Mouse (Mus musculus) testis, adult 2 months (tissue): Measurements from ENCODE around the gene Cacng2. TPM values are rescaled to one million over a fixed set of nuclear protein-coding genes. Genes with fewer than 3 reads are reported as not detected.

Experiments used
- H3K27ac ChIP-seq: fragments of 200-500 bp; 2 replicates; pipeline ENCODE4 v1.5.1; 2012; ENCODE audit warnings: low read depth, low read length; ENCODE audit not compliant: control insufficient read depth, insufficient read depth
- H3K27me3 ChIP-seq: fragments of 200-500 bp; 2 replicates; pipeline ENCODE4 v1.6.1; 2012; ENCODE audit warnings: mild to moderate bottlenecking, low read length, moderate library complexity; ENCODE audit not compliant: control insufficient read depth, insufficient read depth
- H3K36me3 ChIP-seq: fragments of 200-500 bp; 2 replicates; pipeline ENCODE4 v1.6.1; 2012; ENCODE audit warnings: mild to moderate bottlenecking, low read length; ENCODE audit not compliant: control insufficient read depth, insufficient read depth
- H3K4me1 ChIP-seq: fragments of 200-500 bp; 2 replicates; pipeline ENCODE4 v1.6.1; 2012; ENCODE audit warnings: low read length; ENCODE audit not compliant: control insufficient read depth, insufficient read depth
- H3K4me3 ChIP-seq: fragments of 200-500 bp; 2 replicates; pipeline ENCODE4 v1.5.1; 2012; ENCODE audit warnings: low read depth, mild to moderate bottlenecking, low read length, moderate library complexity, mixed read lengths; ENCODE audit not compliant: control insufficient read depth
- CTCF ChIP-seq: fragments of 200-500 bp; IDR thresholded peaks from 2 replicates; pipeline ENCODE4 v1.5.1; 2012; ENCODE audit warnings: low read depth, mild to moderate bottlenecking, inconsistent platforms, low read length, moderate library complexity; ENCODE audit not compliant: control insufficient read depth, insufficient read depth, insufficient replicate concordance
- POLR2A ChIP-seq: fragments of 200-500 bp; IDR thresholded peaks from 2 replicates; pipeline ENCODE4 v1.6.1; 2012; ENCODE audit warnings: low read depth, mild to moderate bottlenecking, inconsistent platforms, low read length, moderate library complexity; ENCODE audit not compliant: control insufficient read depth
- polyA plus RNA-seq: library from polyadenylated mRNA; depleted of rRNA; stranded (reverse); fragments of >200 nt; gene quantifications from 2 replicates; pipeline ENCODE4 v1.2.3, GENCODE M21; 2012

Gene Cacng2
- polyA plus RNA-seq, 1 experiment, result 0.02 TPM

DNA sequence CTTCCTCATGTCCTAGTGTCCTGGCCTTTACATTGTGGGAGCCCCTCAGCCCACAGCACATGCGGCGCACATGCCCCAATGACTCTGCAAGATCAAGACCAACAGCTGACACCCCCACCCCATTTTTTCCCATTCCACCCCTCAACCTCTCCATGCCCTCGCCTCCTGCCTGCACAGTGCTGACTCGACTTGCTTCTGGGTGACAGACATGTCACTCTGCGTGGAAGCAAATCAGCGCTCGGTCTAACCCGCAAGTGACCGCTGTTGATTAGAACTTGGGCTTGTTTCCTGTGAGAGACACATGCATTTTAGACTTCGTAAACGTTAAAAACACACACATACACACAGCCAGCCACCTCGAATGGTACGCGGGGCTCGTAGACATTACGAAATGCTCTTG lies 2.1 kb downstream of the Cacng2 start:
- no peaks in the 10 kb centered on the region for H3K27me3 ChIP-seq
- peaks cover 5% of the 10 kb centered on the region for H3K4me1 ChIP-seq
- H3K4me3 ChIP-seq, result no peak overlapping the region
- no peak for TF ChIP-seq CTCF
- no peak for TF ChIP-seq POLR2A
- no peak overlapping the region for H3K27ac ChIP-seq
- no peaks in the 10 kb centered on the region for H3K36me3 ChIP-seq

DNA sequence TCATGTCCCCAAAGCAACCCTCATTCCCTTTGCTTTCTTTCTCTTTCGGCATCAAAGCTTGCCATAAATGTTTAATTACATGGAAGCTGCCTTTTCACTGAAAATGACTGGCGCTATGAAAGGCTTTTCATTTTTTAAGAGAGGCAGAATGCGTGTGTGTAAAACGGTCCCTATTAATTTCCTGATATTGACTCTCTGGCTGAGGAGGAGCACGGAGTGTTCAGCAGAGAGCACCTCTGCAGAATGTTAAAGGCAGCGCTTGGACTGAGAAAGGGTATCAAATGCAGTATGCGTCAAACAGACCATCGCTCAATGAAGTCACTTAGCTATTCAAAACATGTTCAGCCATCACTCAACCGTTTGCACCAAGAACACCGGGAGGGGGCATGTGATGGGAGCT lies 2.9 kb downstream of the Cacng2 start:
- TF ChIP-seq CTCF (no peak), POLR2A (no peak)
- Histone ChIP-seq H3K27me3 (no peaks in the 10 kb centered on the region), H3K36me3 (no peaks in the 10 kb centered on the region), H3K27ac (no peak overlapping the region), H3K4me3 (no peak overlapping the region), H3K4me1 (peaks cover 5% of the 10 kb centered on the region)

DNA sequence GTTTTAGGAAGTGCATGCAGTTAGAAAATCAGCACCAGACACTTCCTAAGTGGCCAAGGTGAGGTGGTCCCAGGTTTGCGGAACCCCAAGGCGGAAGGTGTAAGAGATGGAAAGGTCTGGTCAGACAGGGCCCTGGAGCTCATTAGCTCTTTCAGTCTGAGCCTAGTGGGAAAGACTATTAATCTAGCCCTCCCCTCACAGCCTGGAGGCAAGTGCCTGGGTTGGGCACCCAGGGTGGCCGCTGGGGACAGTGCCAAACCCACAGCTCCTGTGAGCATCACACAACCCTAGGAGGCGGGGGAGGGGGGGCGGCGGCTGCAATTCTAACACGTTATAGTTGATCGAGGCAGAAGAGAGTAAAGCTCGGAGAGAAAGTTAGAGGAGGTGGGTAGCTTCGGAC lies 3.6 kb downstream of the Cacng2 start:
- H3K4me3 ChIP-seq, result no peak overlapping the region
- no peaks in the 10 kb centered on the region for H3K27me3 ChIP-seq
- no peak for TF ChIP-seq CTCF
- TF ChIP-seq POLR2A, result no peak
- no peaks in the 10 kb centered on the region for H3K36me3 ChIP-seq
- H3K27ac ChIP-seq, result no peak overlapping the region
- peaks cover 5% of the 10 kb centered on the region for H3K4me1 ChIP-seq

DNA sequence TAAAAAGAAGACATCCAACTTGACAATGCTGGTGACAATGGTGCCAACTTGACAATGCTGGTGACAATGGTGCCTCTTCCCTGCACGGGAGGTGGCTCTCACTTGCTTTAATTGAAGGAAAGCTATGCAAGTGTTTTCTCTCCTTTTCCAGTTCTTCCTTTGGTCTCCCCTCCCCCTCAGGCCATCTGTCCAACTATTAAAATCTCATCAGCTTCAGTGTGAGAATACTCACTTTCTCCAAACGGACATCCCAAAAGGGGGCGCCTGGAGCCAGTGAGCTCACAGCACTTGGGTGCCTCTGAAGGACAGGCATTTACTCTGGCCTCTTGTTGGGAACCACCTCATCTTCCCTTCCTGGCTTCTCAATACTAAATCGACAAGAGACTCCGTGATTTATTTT lies 20.3 kb downstream of the Cacng2 start:
- Histone ChIP-seq H3K36me3 (no peaks in the 10 kb centered on the region), H3K4me1 (no peaks in the 10 kb centered on the region; the same call in 1 of the 2 replicates), H3K27me3 (no peaks in the 10 kb centered on the region), H3K27ac (no peak overlapping the region), H3K4me3 (no peak overlapping the region)
- TF ChIP-seq CTCF, result no peak
- no peak for TF ChIP-seq POLR2A

DNA sequence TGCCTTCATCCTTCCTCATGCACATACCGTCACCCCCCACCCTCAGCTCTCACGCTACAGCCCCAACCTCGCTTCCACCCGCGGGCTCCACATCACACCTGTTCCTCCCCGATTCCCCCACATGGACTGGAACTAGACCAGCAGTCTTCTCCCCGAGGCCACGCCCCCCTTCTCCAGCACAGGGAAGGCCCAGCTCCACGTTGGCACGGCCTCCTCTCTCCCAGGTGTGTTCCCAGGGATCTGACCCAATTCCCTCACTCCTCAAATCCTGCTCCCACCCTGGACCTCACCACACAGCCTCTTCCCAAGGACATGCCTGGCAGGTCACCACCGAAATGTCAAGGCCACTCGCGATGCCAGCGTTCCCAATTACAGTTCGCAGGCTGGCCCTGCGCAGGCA lies 23.8 kb downstream of the Cacng2 start:
- H3K36me3 ChIP-seq, result no peaks in the 10 kb centered on the region
- no peaks in the 10 kb centered on the region; the same call in 1 of the 2 replicates for H3K4me1 ChIP-seq
- no peak overlapping the region for H3K27ac ChIP-seq
- H3K4me3 ChIP-seq, result no peak overlapping the region
- no peaks in the 10 kb centered on the region for H3K27me3 ChIP-seq
- no peak for TF ChIP-seq POLR2A
- no peak for TF ChIP-seq CTCF

DNA sequence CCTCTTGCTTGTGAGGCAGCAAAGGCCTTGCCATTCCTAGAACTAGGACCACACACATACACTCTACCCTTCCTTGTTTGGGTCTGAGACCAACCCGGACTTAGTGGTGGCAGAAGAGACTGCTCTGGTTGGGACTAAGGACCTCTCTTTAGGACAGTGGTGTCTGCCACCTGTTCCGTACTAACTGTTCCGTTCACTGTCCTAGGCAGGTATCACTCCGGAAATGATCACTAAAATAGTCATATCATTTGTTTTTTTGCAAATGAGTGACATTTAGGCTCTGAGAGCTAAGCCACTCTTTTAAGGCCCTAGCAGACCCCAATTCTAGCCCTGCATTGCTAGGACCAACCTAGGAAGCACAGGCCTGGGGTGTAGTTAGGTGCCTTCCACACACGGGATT lies 26.2 kb downstream of the Cacng2 start:
- TF ChIP-seq CTCF (no peak), POLR2A (no peak)
- Histone ChIP-seq H3K4me3 (no peak overlapping the region), H3K27ac (no peak overlapping the region), H3K4me1 (no peaks in the 10 kb centered on the region; the same call in 1 of the 2 replicates), H3K36me3 (no peaks in the 10 kb centered on the region), H3K27me3 (no peaks in the 10 kb centered on the region)

DNA sequence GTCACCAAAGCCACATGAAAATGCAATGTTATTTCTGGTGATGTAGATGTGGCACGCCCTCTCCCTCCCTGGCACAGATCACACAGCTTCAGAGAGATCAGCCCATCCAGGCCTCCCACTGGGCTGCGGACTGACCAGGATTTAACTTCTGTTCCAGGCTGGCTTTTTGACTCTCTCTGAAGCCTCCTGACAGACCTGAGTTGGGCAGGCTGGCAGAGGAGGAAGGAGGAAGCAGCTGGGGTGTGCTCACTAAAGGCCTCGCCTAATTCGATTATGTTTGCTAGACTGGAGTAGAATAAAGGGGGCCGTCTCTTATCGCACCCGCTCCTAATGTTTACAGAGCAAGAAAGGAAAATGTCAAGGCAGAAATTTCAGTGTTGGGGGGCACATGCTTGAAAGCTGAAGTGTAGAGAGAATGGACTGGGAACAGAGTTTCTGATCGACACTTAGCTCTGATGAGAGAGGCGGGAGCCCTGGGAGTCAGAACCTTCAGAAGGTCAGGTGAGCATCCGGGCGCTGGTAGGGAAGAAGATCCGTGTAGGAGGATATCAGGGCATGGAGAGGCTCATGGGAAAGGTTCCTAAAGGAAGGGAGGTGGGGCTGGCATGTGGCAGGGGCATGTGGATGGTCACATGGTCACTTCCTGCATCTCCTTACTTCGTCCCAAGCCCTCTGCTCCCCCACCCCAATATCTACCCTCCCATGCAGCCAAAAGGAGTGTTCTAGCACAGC lies 36.8 kb downstream of the Cacng2 start:
- H3K27ac ChIP-seq, result no peak overlapping the region
- TF ChIP-seq CTCF (no peak), POLR2A (no peak)
- no peaks in the 10 kb centered on the region; the same call in 1 of the 2 replicates for H3K4me1 ChIP-seq
- no peaks in the 10 kb centered on the region for H3K27me3 ChIP-seq
- no peaks in the 10 kb centered on the region for H3K36me3 ChIP-seq
- no peak overlapping the region for H3K4me3 ChIP-seq

DNA sequence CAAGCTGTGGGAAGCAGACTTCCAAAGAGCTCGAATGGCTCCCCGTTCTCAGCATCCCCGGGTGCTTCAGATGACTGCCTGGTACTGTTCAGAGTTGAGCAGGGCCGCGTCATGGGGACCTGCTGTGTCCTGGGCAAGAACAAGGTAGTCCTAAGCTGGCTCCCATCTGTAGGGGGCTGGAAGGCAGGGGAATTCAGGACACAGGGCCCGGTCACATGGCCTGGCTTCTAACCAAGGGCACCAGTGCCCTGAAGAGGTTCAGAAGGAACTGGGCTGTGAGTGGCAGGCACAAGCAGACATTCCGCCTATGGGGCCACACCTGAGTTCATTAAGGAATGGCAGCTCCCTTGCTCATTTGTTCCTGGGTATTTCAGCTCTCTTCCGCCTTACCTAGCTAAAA lies 37.7 kb downstream of the Cacng2 start:
- no peak for TF ChIP-seq CTCF
- no peak for TF ChIP-seq POLR2A
- Histone ChIP-seq H3K27me3 (no peaks in the 10 kb centered on the region), H3K27ac (no peak overlapping the region), H3K36me3 (no peaks in the 10 kb centered on the region), H3K4me1 (no peaks in the 10 kb centered on the region; the same call in 1 of the 2 replicates), H3K4me3 (no peak overlapping the region)

DNA sequence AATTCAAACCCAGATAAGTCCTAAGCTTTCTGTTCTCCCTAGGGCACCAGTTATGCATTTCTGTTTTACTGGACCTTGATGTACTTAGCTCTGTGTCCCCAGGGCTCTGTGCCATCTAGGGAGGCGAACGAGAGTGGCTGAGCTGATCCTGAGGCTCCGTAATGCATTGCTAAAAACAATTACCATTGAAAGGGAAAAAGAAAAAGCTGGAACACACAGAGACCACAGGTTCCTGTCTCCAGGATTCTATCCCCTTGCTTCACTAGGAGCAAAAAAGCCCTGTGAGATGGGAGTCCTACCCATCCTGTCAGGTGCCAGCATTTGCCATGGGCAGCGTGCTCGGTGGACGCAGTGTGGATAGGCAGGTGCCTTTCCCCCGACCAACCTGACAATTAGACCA lies 38.4 kb downstream of the Cacng2 start:
- TF ChIP-seq CTCF (no peak), POLR2A (no peak)
- Histone ChIP-seq H3K4me1 (no peaks in the 10 kb centered on the region; the same call in 1 of the 2 replicates), H3K36me3 (no peaks in the 10 kb centered on the region), H3K27ac (no peak overlapping the region), H3K4me3 (no peak overlapping the region), H3K27me3 (no peaks in the 10 kb centered on the region)
